Mouse (Mus musculus) c-Kit-positive CD71-positive TER-119-negative erythroid progenitor cells, embryonic 14.5 days (primary cell): ENCODE measurements at regions not wholly inside any gene's neighbourhood (a gene's known extent, or its start where the extent isn't known, plus 50 kb on each side); places are given as distances from the start of the nearest gene placed in this dataset.

Source experiments
- DNase-seq: peaks from one replicate; pipeline ENCODE4 v3.0.0-alpha.2; 2013; ENCODE audit warnings: low read depth

GRCm38 (mm10) chr1:186572651-186573050 is 133.1 kb downstream of the Tgfb2 start:
- no peak for DNase-seq

DNA sequence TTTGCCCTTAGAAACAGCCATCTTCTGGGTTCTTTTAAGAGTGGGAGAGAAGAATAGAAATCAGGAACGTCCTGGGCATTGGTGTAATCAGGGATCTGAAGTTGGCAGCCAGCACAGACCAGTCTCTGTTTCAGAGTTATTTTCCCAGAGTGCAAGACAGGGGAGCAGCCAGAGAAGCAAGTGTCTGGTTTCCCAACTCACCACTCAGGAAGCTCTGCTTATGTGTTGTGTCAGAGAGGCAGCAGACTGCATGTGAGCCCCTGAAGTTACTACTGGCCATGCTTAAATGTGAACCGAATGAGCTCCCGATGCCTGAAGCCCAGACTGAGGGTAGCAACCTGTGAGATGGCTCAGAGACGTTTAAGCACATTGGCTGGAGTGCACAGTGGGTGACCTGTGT is 133.7 kb downstream of the Tgfb2 start:
- DNase-seq: no peak

DNA sequence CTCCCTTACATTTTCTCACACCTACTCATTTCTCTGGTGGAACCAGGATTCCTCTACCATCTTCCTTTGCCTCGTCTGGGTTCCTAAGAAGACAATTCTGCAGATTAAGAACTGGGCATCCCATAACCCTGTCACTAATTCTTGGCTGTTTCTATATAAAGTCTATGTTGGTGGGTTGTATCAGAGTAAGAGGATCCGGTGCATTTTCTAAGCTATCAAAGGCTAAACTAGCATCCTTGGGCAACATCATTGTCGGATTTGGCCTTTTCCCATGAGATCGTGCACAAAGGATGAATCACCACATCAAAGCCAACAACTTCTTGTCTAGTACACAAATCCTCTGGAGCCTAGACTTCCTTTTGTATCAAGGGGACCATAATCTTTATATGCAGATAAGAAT is 137.3 kb downstream of the Tgfb2 start:
- DNase-seq: no peak

DNA sequence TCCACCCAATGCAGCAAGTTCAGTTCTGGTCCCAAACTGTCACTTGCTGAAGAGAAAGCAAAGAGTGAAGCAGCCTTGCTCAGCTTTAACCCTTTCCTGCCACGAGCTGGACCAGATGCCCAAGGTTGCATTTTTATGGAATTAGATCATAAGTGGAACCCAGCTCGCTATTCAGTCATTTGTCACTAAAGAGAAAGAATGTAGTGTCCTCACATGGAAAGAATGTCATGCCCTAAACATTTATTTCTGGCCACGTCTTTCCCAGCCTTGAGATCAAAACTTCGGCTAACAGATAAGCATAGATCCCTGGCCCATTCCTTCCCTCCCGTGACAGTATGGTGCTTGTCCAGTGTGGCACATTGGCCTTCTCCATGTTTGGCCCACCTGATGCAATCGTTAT is 137.7 kb downstream of the Tgfb2 start:
- no peak for DNase-seq

DNA sequence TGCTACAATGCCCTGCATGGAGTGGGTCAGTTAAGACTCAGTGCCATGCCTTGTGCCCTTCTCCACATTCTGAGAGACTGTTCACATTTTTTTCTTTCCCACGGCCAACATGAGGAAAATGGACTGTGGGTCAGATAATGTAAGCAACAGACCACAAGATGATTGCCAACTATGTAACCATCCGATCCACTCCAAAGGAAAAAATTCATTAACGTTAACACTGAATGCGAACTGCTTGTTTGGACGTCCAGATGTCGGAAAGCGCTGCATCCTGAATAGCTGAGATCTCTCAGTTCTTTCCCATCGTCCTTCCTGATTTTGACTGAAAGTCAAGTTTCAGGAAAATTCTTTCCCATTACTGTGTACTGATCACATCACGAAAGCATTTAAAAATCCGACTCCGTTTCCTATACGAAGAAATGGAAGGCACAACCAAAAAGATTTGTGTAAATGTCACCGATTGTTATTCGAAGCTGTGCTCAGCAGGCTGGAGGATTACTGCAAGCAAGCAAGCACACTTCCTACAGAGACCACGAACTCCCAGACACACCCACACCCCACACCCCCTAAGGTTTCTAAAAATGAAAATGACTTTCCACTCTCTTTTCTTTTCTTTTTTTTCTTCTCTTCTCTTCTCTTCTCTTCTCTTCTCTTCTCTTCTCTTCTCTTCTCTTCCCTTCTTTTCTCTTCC is 138.5 kb downstream of the Tgfb2 start:
- DNase-seq: no peak

DNA sequence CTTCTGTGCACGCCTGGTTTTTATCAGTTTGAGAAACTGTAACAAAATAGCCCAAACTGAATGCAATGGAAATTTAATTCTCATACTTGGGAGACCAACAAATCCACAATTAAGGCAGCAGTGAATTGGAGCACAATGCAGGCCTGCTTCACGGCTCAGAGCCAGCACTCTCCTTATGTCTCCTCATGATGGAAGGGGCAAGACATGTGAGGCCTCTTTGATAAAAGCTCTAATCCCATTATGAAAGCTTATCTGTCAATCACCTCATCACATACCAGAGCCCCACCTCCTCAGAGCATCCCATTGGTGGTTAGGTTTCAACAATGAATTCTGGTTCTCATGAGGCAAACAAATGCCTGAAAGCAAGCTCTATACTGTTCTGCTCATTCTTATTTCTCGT is 143.8 kb downstream of the Tgfb2 start:
- no peak for DNase-seq

GRCm38 (mm10) chr1:186555441-186555975 is 150.3 kb downstream of the Tgfb2 start:
- DNase-seq: no peak

- no peak for DNase-seq
These were observed 151.2 kb downstream of the Tgfb2 start for GRCm38 (mm10) chr1:186554520-186555010.

GRCm38 (mm10) chr1:186552689-186553088 is 153.1 kb downstream of the Tgfb2 start:
- DNase-seq: no peak

GRCm38 (mm10) chr1:186550265-186550885 is 155.4 kb downstream of the Tgfb2 start:
- DNase-seq: no peak

DNA sequence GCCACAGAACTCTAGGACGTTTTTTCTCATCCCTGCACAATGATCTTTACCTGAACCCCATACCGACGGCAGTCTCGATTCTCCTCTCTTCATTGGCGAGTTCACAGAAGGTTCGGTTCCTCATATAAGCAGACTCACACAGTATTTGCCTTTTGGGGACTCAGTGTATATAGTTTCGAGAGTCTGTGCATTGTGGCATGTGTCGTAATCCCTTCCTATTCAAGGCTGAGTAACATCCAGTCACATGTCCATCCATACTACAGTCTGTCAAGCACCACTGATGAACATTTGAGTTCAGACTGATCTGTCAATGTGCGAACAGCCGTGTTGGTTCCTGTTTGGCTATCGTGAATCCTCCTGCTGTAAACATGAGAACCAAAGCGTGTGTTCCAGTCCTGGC is 156.6 kb downstream of the Tgfb2 start:
- no peak for DNase-seq

- DNase-seq: no peak
These were observed 159.2 kb downstream of the Tgfb2 start for GRCm38 (mm10) chr1:186546386-186547185.

DNA sequence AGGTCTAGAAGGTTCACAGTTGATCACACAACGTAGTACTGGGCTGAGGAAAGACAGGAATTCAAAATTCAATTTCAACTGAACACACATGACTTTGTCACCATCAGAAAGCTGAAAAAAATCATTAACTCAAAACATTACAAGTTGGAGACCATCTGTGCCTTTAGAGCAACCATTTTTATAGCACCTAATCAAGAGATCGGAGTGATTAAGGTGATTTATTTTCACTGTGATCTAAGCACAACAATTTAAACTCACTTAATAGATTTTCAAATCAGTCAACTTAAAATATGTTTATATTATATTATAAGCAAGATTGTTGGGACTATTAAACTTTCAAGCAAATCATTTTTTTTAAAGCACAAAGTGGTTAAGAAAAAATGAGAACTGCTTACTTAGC is 165.7 kb downstream of the Tgfb2 start:
- DNase-seq: no peak

GRCm38 (mm10) chr1:186538233-186538632 is 167.6 kb downstream of the Tgfb2 start:
- DNase-seq: no peak

GRCm38 (mm10) chr1:186515976-186516375 is 189.8 kb downstream of the Tgfb2 start:
- DNase-seq: no peak

GRCm38 (mm10) chr1:186515071-186515470 is 190.7 kb downstream of the Tgfb2 start:
- DNase-seq: no peak

- no peak for DNase-seq
These were observed 191.9 kb downstream of the Tgfb2 start for GRCm38 (mm10) chr1:186513861-186514260.

- DNase-seq: no peak
These were observed 195.3 kb downstream of the Tgfb2 start for GRCm38 (mm10) chr1:186510531-186510930.

DNA sequence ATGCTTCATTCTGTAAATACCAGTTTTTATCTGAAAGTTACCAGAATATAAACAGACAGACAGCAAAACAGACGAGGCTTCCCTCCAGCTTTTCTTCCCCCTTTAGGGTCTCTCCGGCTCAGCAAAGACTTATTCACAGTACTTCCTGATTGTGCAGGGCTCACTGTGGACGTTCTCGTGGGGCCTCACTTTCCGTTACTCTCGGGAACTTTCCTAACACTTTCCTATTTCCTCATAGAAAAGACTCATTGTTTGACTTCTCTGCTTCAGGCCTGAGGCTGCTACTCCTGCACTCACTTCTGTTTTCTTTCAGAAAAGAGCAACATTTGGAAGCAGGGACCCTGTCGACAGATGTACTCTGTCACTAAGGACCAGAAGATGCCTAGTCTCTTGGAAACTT is 197.4 kb downstream of the Tgfb2 start:
- no peak for DNase-seq

- DNase-seq: no peak
These were observed 197.8 kb downstream of the Tgfb2 start for GRCm38 (mm10) chr1:186507956-186508355.

GRCm38 (mm10) chr1:186506517-186506916 is 199.3 kb downstream of the Tgfb2 start:
- DNase-seq: no peak

GRCm38 (mm10) chr1:186505912-186506311 is 199.9 kb downstream of the Tgfb2 start:
- DNase-seq: no peak
